Mouse (Mus musculus) left cerebral cortex, postnatal 36 days (tissue): ENCODE measurements at regions not wholly inside any gene's neighbourhood (a gene's known extent, or its start where the extent isn't known, plus 50 kb on each side); places are given as distances from the start of the nearest gene placed in this dataset.
"Not testable (repeated sequence)": the region's sequence is repeated elsewhere in the genome, so short reads cannot be mapped to it uniquely, and the experiment has no call there.

Source experiments
- DNase-seq, 2 experiments: peaks; one replicate each; pipeline ENCODE4 v3.0.0; 2021 to 2022; ENCODE audit warnings: low spot score in 2 of 2, mixed read lengths in 1 of 2
- intact Hi-C: fragments of 180-260 bp; cut with DNase I; formaldehyde crosslinking; loops from one replicate; pipeline ENCODE4 v1.15.1; 2025

- intact Hi-C loops: no loop called here
- DNase-seq: no peak
These were observed 1043.4 kb upstream of the Sel1l start for GRCm38 (mm10) chr12:92892315-92892714.

GRCm38 (mm10) chr12:92891663-92892062 lies 1042.7 kb upstream of the Sel1l start:
- intact Hi-C loops, DNase-seq: not testable (repeated sequence)

- DNase-seq, intact Hi-C loops: not testable (repeated sequence)
These were observed 1042.2 kb upstream of the Sel1l start for GRCm38 (mm10) chr12:92891126-92891525.

- intact Hi-C loops: no loop called here
- no peak for DNase-seq
These were observed 1038.8 kb upstream of the Sel1l start for GRCm38 (mm10) chr12:92887747-92888146.

GRCm38 (mm10) chr12:92886394-92887075 lies 1037.6 kb upstream of the Sel1l start:
- intact Hi-C loops, DNase-seq: not testable (repeated sequence)

GRCm38 (mm10) chr12:92884014-92884413 lies 1035.1 kb upstream of the Sel1l start:
- intact Hi-C loops, DNase-seq: not testable (repeated sequence)

- intact Hi-C loops: not testable (repeated sequence)
These were observed 1034.1 kb upstream of the Sel1l start for GRCm38 (mm10) chr12:92883091-92883490.

GRCm38 (mm10) chr12:92882540-92882939 lies 1033.6 kb upstream of the Sel1l start:
- DNase-seq, intact Hi-C loops: not testable (repeated sequence)

More at GRCm38 (mm10) chr12:92883091-92883490, 1034.1 kb upstream of the Sel1l start:
- DNase-seq: not testable (repeated sequence)

GRCm38 (mm10) chr12:92873602-92874001 lies 1024.6 kb upstream of the Sel1l start:
- intact Hi-C loops: no loop called here
- no peak for DNase-seq

GRCm38 (mm10) chr12:92869336-92869735 lies 1020.4 kb upstream of the Sel1l start:
- DNase-seq: no peak
- intact Hi-C loops: no loop called here

GRCm38 (mm10) chr12:92823090-92823786 lies 974.3 kb upstream of the Sel1l start:
- intact Hi-C loops: no loop called here
- no peak for DNase-seq

- intact Hi-C loops: no loop called here
- no peak for DNase-seq
These were observed 969.7 kb upstream of the Sel1l start for GRCm38 (mm10) chr12:92818610-92819009.

GRCm38 (mm10) chr12:92801121-92801520 lies 952.2 kb upstream of the Sel1l start:
- no peak for DNase-seq
- intact Hi-C loops: no loop called here

GRCm38 (mm10) chr12:92783362-92783761 lies 934.4 kb upstream of the Sel1l start:
- intact Hi-C loops: no loop called here
- no peak for DNase-seq

GRCm38 (mm10) chr12:92779695-92780292 lies 930.8 kb upstream of the Sel1l start:
- no peak for DNase-seq
- intact Hi-C loops: no loop called here

- DNase-seq: no peak
- intact Hi-C loops: no loop called here
These were observed 926.7 kb upstream of the Sel1l start for GRCm38 (mm10) chr12:92775668-92776067.

GRCm38 (mm10) chr12:92748576-92748975 lies 899.6 kb upstream of the Sel1l start:
- no peak for DNase-seq
- intact Hi-C loops: no loop called here

GRCm38 (mm10) chr12:92740818-92741217 lies 891.9 kb upstream of the Sel1l start:
- intact Hi-C loops: no loop called here
- DNase-seq: no peak

GRCm38 (mm10) chr12:92739196-92739595 lies 890.2 kb upstream of the Sel1l start:
- no peak for DNase-seq
- intact Hi-C loops: no loop called here

- peak; percentile 11 to 12 for DNase-seq
- intact Hi-C loops: no loop called here
These were observed 888.8 kb upstream of the Sel1l start for GRCm38 (mm10) chr12:92737623-92738370.
